Mouse (Mus musculus) lung, adult 2 months (tissue): ENCODE results near the gene Cfap61. TPM values are rescaled to one million over a fixed set of nuclear protein-coding genes. Genes with fewer than 3 reads are reported as not detected.

Experiments used
- DNase-seq: peaks from one replicate; pipeline ENCODE4 v3.0.0; 2022
- H3K4me1 ChIP-seq: fragments of 200-500 bp; 2 replicates; pipeline ENCODE4 v1.6.1; 2011; ENCODE audit warnings: low read length; ENCODE audit not compliant: control insufficient read depth, insufficient read depth
- H3K4me3 ChIP-seq: fragments of 200-500 bp; replicated peaks from 2 replicates; pipeline ENCODE3; 2011; ENCODE audit warnings: low read depth, mild to moderate bottlenecking, control low read depth, low read length; ENCODE audit errors: extremely low read depth
- CTCF ChIP-seq: fragments of 200-500 bp; IDR thresholded peaks from 2 replicates; pipeline ENCODE4 v1.5.1; 2011; ENCODE audit warnings: mild to moderate bottlenecking, low read length, control low read depth; ENCODE audit not compliant: insufficient read depth
- POLR2A ChIP-seq: fragments of 200-500 bp; IDR thresholded peaks from 2 replicates; pipeline ENCODE4 v1.6.1; 2011; ENCODE audit warnings: low read depth, mild to moderate bottlenecking, control low read depth, low read length, borderline replicate concordance; ENCODE audit errors: extremely low read depth
- WGBS: fragments of 180-500 bp; shearing (Covaris S2); methylation state at CpG from one replicate; pipeline ENCODE4 v1.1.7; 2018; 5-methylcytosine and 5-hydroxymethylcytosine counted together
- polyA plus RNA-seq: library from polyadenylated mRNA; depleted of rRNA; stranded (reverse); fragments of >200 nt; gene quantifications from 2 replicates; pipeline ENCODE4 v1.2.3, GENCODE M21; 2012

Cfap61 gene
- polyA plus RNA-seq, 1 experiment: 6.2 TPM

GRCm38 (mm10) chr2:146217227-146217980, 282.8 kb downstream of the Cfap61 start:
- no peak overlapping the region for H3K4me3 ChIP-seq
- TF ChIP-seq POLR2A (no peak), CTCF (no peak)
- peaks cover 9% of the 10 kb centered on the region for H3K4me1 ChIP-seq
- WGBS: 4% methylated on average over 16 of the region's 16 CpGs
- no peak for DNase-seq

DNA sequence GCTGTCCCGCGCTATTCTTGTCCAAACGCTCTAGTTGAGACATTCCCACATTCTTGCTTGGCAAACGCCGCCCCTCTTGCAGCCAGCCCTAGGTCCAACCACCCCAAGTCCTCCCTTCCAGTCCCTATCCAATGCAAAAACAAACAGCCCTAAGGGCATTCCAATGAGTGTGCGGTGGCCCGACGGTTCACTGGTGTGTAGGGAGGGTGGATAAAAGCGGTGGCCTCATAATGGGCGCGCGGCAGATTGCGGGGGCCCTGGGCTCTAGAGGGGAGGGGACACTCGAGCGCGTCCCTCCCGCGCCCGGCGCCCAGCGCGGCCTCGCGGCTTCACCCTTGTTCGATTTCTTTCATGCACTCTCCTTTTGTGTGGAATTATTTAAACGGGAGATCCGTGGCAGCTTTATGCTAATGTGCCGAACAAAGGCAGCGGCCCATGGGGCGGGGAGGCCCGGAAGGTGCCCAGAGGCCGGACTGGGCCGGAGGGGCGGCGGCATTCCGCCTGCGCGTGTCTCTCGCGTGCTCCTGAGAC, 283.6 kb downstream of the Cfap61 start:
- no peak for DNase-seq
- peaks cover 9% of the 10 kb centered on the region for H3K4me1 ChIP-seq
- WGBS: 2% methylated on average over 40 of the region's 40 CpGs
- TF ChIP-seq CTCF (no peak), POLR2A (no peak)
- H3K4me3 ChIP-seq: no peak overlapping the region

GRCm38 (mm10) chr2:146218881-146219535, 284.4 kb downstream of the Cfap61 start:
- peaks cover 9% of the 10 kb centered on the region for H3K4me1 ChIP-seq
- DNase-seq: no peak
- no peak overlapping the region for H3K4me3 ChIP-seq
- TF ChIP-seq POLR2A (no peak), CTCF (no peak)
- 8% methylated on average over 19 of the region's 19 CpGs for WGBS

- no peak for DNase-seq
- 18% methylated on average over 11 of the region's 11 CpGs for WGBS
Measured at GRCm38 (mm10) chr2:146219791-146220190, 285.2 kb downstream of the Cfap61 start.

DNA sequence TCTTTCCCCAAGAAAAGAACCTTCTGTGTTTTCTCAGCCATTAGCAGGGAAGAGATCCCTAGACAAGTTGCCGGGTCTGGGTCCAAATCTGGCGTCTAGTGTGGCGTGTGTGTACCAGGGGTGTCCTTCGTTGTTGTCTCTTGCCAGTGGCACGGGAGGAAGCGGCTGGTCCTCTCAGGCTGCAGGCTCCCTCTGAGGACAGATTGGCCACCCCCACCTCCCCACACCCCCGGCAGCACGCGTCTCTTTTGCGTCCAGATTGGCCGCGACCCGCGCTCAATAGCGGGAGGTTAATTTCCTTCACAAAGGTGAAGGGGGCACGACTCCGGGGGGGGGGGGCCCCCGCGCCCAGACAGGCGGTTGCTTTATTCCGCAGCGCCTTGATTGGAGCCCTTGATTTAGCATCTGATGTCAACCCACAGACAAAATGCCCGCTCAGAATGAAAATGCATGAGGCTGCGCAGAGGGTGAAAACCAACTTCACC, 286.0 kb downstream of the Cfap61 start:
- 4% methylated on average over 24 of the region's 24 CpGs for WGBS
- Histone ChIP-seq H3K4me3 (no peak overlapping the region), H3K4me1 (peaks cover 9% of the 10 kb centered on the region)
- DNase-seq: no peak
- TF ChIP-seq POLR2A: no peak
- TF ChIP-seq CTCF: no peak

More at GRCm38 (mm10) chr2:146219791-146220190, 285.2 kb downstream of the Cfap61 start:
- no peak overlapping the region for H3K4me3 ChIP-seq
- H3K4me1 ChIP-seq: peaks cover 9% of the 10 kb centered on the region
- TF ChIP-seq POLR2A (no peak), CTCF (no peak)

DNA sequence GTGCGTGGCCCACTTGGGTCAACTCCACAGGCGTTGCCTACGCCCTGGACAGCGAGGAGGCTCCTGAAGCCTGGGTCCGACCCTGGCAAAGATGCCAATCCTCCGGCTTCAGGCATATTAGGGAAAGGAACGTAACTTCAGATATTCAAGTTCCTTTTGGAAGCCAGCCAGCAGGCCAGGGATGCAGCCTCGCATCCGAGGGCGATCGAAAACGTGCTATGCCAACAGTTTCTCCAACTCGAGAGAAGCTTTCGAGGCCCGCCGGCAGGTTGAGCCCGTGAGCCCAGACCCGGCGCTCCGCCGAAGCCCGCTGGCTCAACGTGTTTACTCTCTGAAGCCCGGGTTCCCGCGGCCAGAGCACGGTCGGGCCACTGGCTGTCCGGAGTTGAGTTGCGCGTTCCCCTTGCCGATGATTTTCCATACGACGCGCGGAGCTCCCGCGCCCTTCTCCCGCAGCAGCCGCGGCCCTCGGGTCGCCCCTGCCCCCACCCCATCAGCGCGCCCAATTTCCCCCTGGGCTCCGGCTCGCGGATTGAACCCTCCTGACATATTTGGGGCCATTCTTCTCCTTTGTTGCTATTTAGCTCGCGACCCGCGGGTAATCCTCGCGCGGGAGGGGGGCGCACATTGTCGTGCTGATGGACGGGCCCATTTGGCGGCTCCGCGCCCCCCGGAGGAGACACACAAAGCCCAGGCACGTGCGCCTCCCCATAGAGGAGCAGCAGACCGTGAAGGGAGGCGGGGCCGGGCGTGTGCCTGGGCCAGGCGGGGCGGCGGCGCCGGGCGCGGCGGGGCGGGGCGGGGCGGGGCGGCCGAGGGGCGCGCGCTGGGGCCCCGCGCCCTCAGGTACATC, 286.7 kb downstream of the Cfap61 start, which contains the start of gene Insm1:
Gene Insm1 (plus strand): TSS at position 846 of the 853 bp plus-strand sequence.
- peak; percentile 33 for DNase-seq

GRCm38 (mm10) chr2:146221929-146222278, 287.3 kb downstream of the Cfap61 start:
- H3K4me3 ChIP-seq: peak overlapping the region; percentile 25
- H3K4me1 ChIP-seq: peaks cover 9% of the 10 kb centered on the region
- WGBS: under 1% methylated on average over 44 of the region's 44 CpGs
- TF ChIP-seq POLR2A (no peak), CTCF (no peak)
- no peak for DNase-seq

More for the DNA sequence above, 286.7 kb downstream of the Cfap61 start, which contains the start of gene Insm1:
- TF ChIP-seq CTCF (no peak), POLR2A (no peak)
- 1% methylated on average over 84 of the region's 86 CpGs for WGBS
- H3K4me3 ChIP-seq: peak within 1 kb of the TSS; percentile 48
- peaks cover 9% of the 10 kb centered on the region for H3K4me1 ChIP-seq

DNA sequence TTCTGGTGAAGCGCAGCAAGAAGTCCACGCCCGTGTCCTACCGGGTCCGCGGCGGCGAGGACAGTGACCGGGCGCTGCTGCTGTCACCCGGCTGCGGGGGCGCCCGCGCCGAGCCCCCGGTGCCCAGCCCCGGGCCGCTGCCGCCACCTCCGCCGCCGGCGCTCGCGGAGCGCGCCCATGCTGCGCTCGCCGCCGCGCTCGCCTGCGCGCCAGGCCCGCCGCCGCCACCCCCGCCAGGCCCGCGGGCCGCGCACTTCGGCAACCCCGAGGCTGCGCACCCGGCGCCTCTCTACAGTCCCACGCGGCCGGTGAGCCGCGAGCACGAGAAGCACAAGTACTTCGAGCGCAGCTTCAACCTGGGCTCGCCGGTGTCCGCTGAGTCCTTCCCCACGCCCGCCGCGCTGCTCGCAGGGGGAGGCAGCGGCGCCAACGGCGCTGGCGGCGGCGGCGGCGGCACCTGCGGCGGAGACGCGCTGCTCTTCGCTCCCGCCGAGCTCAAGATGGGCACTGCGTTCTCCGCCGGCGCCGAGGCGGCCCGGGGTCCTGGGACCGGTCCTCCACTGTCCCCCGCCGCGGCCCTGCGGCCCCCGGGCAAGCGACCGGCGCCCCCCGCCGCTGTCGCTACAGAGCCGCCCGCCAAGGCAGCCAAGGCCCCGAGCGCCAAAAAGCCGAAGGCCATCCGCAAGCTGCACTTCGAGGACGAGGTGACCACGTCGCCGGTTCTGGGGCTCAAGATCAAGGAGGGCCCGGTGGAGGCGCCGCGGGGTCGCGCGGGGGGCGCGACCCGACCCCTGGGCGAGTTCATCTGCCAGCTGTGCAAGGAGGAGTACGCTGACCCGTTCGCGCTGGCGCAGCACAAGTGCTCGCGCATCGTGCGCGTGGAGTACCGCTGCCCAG, 287.9 kb downstream of the Cfap61 start:
- WGBS: 2% methylated on average over 132 of the region's 133 CpGs
- peaks cover 9% of the 10 kb centered on the region for H3K4me1 ChIP-seq
- no peak for TF ChIP-seq CTCF
- TF ChIP-seq POLR2A: no peak
- peak overlapping the region; percentile 48 for H3K4me3 ChIP-seq
- DNase-seq: peak; percentile 10
